Mouse (Mus musculus): ENCODE data around the gene Crtam.

- no peak for TF ChIP-seq CTCF (IDR thresholded peaks at IDR 0.05; ENCODE audit: control insufficient read depth, insufficient read depth, low read length)
- no peak for TF ChIP-seq POLR2A (IDR thresholded peaks at IDR 0.05; ENCODE audit: borderline replicate concordance, control insufficient read depth, low read depth, low read length)
These were observed at the start of gene Crtam for GRCm38 (mm10) chr9:41004415-41004814.

Measured in bone marrow, adult 2 months (tissue).